Mouse (Mus musculus) lung, postnatal 0 days (tissue): ENCODE measurements around the gene Gm6337. TPM values are rescaled to one million over a fixed set of nuclear protein-coding genes. Genes with fewer than 3 reads are reported as not detected.
A peak's percentile ranks its signal among the peaks of the same experiment; 100 is the strongest.
"Not testable (repeated sequence)": the region's sequence is repeated elsewhere in the genome, so short reads cannot be mapped to it uniquely, and the experiment has no call there.

ENCODE experiments used
- ATAC-seq: fragments of 200-750 bp; cut with Nextera tagmentation; 2 replicates; pipeline ENCODE4 v1.8.0; 2017; ENCODE audit warnings: moderate library complexity
- DNase-seq: peaks from one replicate; pipeline ENCODE4 v3.0.0-alpha.2; 2016; ENCODE audit warnings: low spot score
- H3K27ac ChIP-seq: fragments of 300-500 bp; sonication (generic); 2 replicates; pipeline ENCODE4 v1.5.1; 2014; ENCODE audit warnings: antibody characterized with exemption, mild to moderate bottlenecking, low read length, mixed read lengths
- H3K27me3 ChIP-seq: fragments of 300-500 bp; sonication (generic); replicated peaks from 2 replicates; pipeline ENCODE4 v1.6.1; 2014; ENCODE audit warnings: low read length, mixed read lengths; ENCODE audit not compliant: insufficient read depth
- H3K36me3 ChIP-seq: fragments of 300-500 bp; sonication (generic); 2 replicates; pipeline ENCODE4 v1.6.1; 2014; ENCODE audit warnings: low read length, mixed read lengths; ENCODE audit not compliant: insufficient read depth
- H3K4me1 ChIP-seq: fragments of 300-500 bp; sonication (generic); 2 replicates; pipeline ENCODE4 v1.6.1; 2014; ENCODE audit warnings: antibody characterized with exemption, low read depth, low read length, mixed read lengths; ENCODE audit not compliant: insufficient read depth
- H3K4me2 ChIP-seq: fragments of 300-500 bp; sonication (generic); replicated peaks from 2 replicates; pipeline ENCODE4 v1.6.1; 2014; ENCODE audit warnings: low read depth, mild to moderate bottlenecking, low read length, moderate library complexity, mixed read lengths
- H3K4me3 ChIP-seq: fragments of 300-500 bp; sonication (generic); 2 replicates; pipeline ENCODE4 v1.5.1; 2014; ENCODE audit warnings: low read depth, low read length
- H3K9ac ChIP-seq: fragments of 300-500 bp; sonication (generic); replicated peaks from 2 replicates; pipeline ENCODE4 v1.6.1; 2014; ENCODE audit warnings: low read depth, mild to moderate bottlenecking
- H3K9me3 ChIP-seq: fragments of 300-500 bp; sonication (generic); 2 replicates; pipeline ENCODE4 v1.6.1; 2016; ENCODE audit warnings: low read length, mixed read lengths
- CTCF ChIP-seq: IDR thresholded peaks from 2 replicates; pipeline ENCODE4 v1.5.1; 2016; ENCODE audit warnings: antibody characterized with exemption, mild to moderate bottlenecking
- WGBS: fragments of 180-500 bp; shearing (Covaris S2); extraction: QIAGEN DNeasy Blood & Tissue Kit; methylation state at CpG from one replicate; pipeline ENCODE4 v1.1.7; 2014; 5-methylcytosine and 5-hydroxymethylcytosine counted together
- polyA plus RNA-seq: library from polyadenylated mRNA; unstranded; fragments of >200 nt; fragmentation: Nextera tagmentation; extraction: Ambion mirVana; gene quantifications from 2 replicates; pipeline ENCODE4 v1.2.1, GENCODE M21; 2015

Gm6337 gene
- polyA plus RNA-seq = not detected in 2 replicates

DNA sequence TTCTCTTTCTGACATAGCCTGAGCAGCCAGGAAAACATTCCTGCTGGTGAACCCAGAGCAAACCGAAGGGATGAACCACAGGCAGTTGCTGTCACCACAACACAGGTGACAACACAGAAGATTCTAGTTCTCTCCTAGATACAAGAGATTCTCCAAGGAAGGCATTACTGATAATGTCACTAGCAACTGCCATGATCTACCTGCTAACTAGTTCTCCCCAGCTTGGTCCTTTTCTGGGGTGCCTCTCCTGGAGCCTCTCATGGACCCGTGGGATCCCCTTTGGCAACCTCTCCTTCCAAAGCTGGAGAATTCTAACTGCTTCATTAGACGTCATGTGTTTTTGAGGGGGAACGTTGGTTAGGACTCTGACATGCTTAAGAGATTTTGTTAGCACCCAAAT is at the start of gene Gm6337:
Gm6337 (minus strand) TSS at position 101 of the 400 bp plus-strand sequence.
- 73% methylated on average over 2 of the region's 4 CpGs for WGBS
- H3K4me2 ChIP-seq, ATAC-seq, DNase-seq, H3K27me3 ChIP-seq, H3K27ac ChIP-seq, H3K36me3 ChIP-seq, H3K4me1 ChIP-seq, H3K4me3 ChIP-seq, H3K9me3 ChIP-seq, H3K9ac ChIP-seq: not testable (repeated sequence)

- not testable (repeated sequence) for H3K9me3 ChIP-seq, H3K36me3 ChIP-seq, DNase-seq, H3K27ac ChIP-seq, ATAC-seq, H3K27me3 ChIP-seq, H3K4me3 ChIP-seq, H3K4me1 ChIP-seq, H3K9ac ChIP-seq, H3K4me2 ChIP-seq
- TF ChIP-seq CTCF = peak; percentile 36
- 7% methylated on average over 8 of the region's 9 CpGs for WGBS
Observed at GRCm38 (mm10) chr14:6107500-6107899, 49.4 kb upstream of the Gm6337 start.

DNA sequence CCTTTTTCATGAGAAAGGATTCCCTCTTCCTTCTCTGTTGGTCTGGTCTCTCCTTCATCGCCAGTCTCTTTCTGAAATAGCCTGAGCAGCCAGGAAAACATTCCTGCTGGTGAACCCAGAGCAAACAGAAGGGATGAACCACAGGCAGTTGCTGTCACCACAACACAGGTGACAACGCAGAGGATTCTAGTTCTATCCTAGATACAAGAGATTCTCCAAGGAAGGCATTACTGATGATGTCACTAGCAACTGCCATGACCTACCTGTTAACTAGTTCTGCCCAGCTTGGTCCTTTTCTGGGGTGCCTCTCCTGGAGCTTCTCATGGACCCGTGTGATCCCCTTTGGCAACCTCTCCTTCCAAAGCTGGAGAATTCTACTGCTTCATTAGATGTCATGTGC is 35.8 kb upstream of the Gm6337 start, which contains the start of gene Gm8206:
Gm8206 (minus strand) TSS at position 101 of the 400 bp plus-strand sequence.
- not testable (repeated sequence) for H3K27me3 ChIP-seq, H3K4me2 ChIP-seq, H3K9ac ChIP-seq, H3K36me3 ChIP-seq, H3K27ac ChIP-seq, H3K4me1 ChIP-seq, ATAC-seq, H3K9me3 ChIP-seq, H3K4me3 ChIP-seq, DNase-seq
- 76% methylated on average over 2 of the region's 3 CpGs for WGBS

Other genes with a start within 250 kb of the Gm6337 start
- not detected in 2 replicates for gene Gm3424, start 227.9 kb downstream of the Gm6337 start, polyA plus RNA-seq
- gene Gm8237, start 177.9 kb downstream of the Gm6337 start, polyA plus RNA-seq = 0.10 and 0.47 TPM in 2 replicates
- gene Gm3248, start 96.5 kb downstream of the Gm6337 start, polyA plus RNA-seq = 0.36 and 0.46 TPM in 2 replicates
- not detected in 2 replicates for gene Gm3453, start 79.1 kb downstream of the Gm6337 start, polyA plus RNA-seq
- gene Gm8206, start 35.7 kb upstream of the Gm6337 start, polyA plus RNA-seq = 0.43 and 0.47 TPM in 2 replicates
- 0.30 and 0.58 TPM in 2 replicates for gene Gm3468, start 50.4 kb upstream of the Gm6337 start, polyA plus RNA-seq
- gene Gm3476, start 67.5 kb upstream of the Gm6337 start, polyA plus RNA-seq = not detected in 2 replicates
- gene Gm21560, start 161.0 kb upstream of the Gm6337 start, polyA plus RNA-seq = not detected in 2 replicates
- 0.19 and 0.39 TPM in 2 replicates for gene Gm3411, start 229.0 kb upstream of the Gm6337 start, polyA plus RNA-seq
- not detected in 2 replicates for gene Gm21103, start 246.6 kb upstream of the Gm6337 start, polyA plus RNA-seq